Mouse (Mus musculus) T-helper 17 cell (primary cell): ENCODE measurements around the gene Trim54.

Experiments
- in situ Hi-C, 2 experiments: fragments of 300-600 bp; cut with MboI, MseI; formaldehyde crosslinking; loops; 1 replicate in 1 of 2; 2 replicates in 1 of 2; pipeline ENCODE4 v1.15.1; 2025; ENCODE audit warnings: high pct_unique_total_duplicates in 2 of 2

Trim54 gene

GRCm38 (mm10) chr5:31116354-31116753 is at the start of gene Trim54:
Gene Trim54, plus strand, starts transcription at chr5:31116712.
- in situ Hi-C loops = loop anchor here in 1 of 2 experiments (10.0 kb wide), 1 partner anchor 682 kb away; no protein-coding TSS in a partner anchor

- in situ Hi-C loops = loop anchor here in 1 of 2 experiments (10.0 kb wide), 1 partner anchor 1615 kb away; no protein-coding TSS in a partner anchor
Measured at GRCm38 (mm10) chr5:31069810-31070209, 46.7 kb upstream of the Trim54 start.

GRCm38 (mm10) chr5:31071059-31071458 is 45.5 kb upstream of the Trim54 start:
- in situ Hi-C loops = loop anchor here in 1 of 2 experiments (10.0 kb wide), 1 partner anchor 1616 kb away; no protein-coding TSS in a partner anchor

- in situ Hi-C loops = loop anchor here in 1 of 2 experiments (10.0 kb wide), 1 partner anchor 1617 kb away; no protein-coding TSS in a partner anchor
Measured at GRCm38 (mm10) chr5:31071821-31072220, 44.7 kb upstream of the Trim54 start.

GRCm38 (mm10) chr5:31073176-31073575 is 43.3 kb upstream of the Trim54 start:
- in situ Hi-C loops = loop anchor here in 1 of 2 experiments (10.0 kb wide), 1 partner anchor 1618 kb away; no protein-coding TSS in a partner anchor

- in situ Hi-C loops = loop anchor here in 1 of 2 experiments (10.0 kb wide), 1 partner anchor 1622 kb away; no protein-coding TSS in a partner anchor
Measured at GRCm38 (mm10) chr5:31076346-31076745, 40.2 kb upstream of the Trim54 start.

GRCm38 (mm10) chr5:31080059-31080794 is 36.3 kb upstream of the Trim54 start:
- in situ Hi-C loops = no loop called here

GRCm38 (mm10) chr5:31080795-31081164 is 35.7 kb upstream of the Trim54 start:
- in situ Hi-C loops = no loop called here

- in situ Hi-C loops = no loop called here
Measured at GRCm38 (mm10) chr5:31081386-31081785, 35.1 kb upstream of the Trim54 start.

GRCm38 (mm10) chr5:31082355-31082754 is 34.2 kb upstream of the Trim54 start:
- in situ Hi-C loops = no loop called here

GRCm38 (mm10) chr5:31082935-31083625 is 33.4 kb upstream of the Trim54 start:
- in situ Hi-C loops = no loop called here

GRCm38 (mm10) chr5:31083949-31084348 is 32.6 kb upstream of the Trim54 start:
- in situ Hi-C loops = no loop called here

- in situ Hi-C loops = loop anchor here in 1 of 2 experiments (5.0 kb wide), 1 partner anchor 1646 kb away; no protein-coding TSS in a partner anchor
Measured at GRCm38 (mm10) chr5:31086606-31087005, 29.9 kb upstream of the Trim54 start.

- in situ Hi-C loops = loop anchor here in 1 of 2 experiments (5.0 kb wide), 1 partner anchor 1645 kb away; no protein-coding TSS in a partner anchor
Measured at GRCm38 (mm10) chr5:31087131-31087530, 29.4 kb upstream of the Trim54 start.

- in situ Hi-C loops = no loop called here
Measured at GRCm38 (mm10) chr5:31092231-31092975, 24.1 kb upstream of the Trim54 start.

GRCm38 (mm10) chr5:31093151-31094041 is 23.1 kb upstream of the Trim54 start:
- in situ Hi-C loops = no loop called here

GRCm38 (mm10) chr5:31094100-31094798 is 22.3 kb upstream of the Trim54 start:
- in situ Hi-C loops = no loop called here

- in situ Hi-C loops = no loop called here
Measured at GRCm38 (mm10) chr5:31094799-31095691, 21.5 kb upstream of the Trim54 start.
